Mouse (Mus musculus) heart, postnatal 0 days (tissue): ENCODE results near the gene Acsm5.

Source experiments
- CTCF ChIP-seq: IDR thresholded peaks from 2 replicates; pipeline ENCODE4 v1.5.1; 2016; ENCODE audit warnings: antibody characterized with exemption, control low read depth, low read depth
- EP300 ChIP-seq: IDR thresholded peaks from 2 replicates; pipeline ENCODE4 v1.6.1; 2016; ENCODE audit warnings: antibody characterized with exemption, low read depth

GRCm38 (mm10) chr7:119476500-119477389 lies 42.5 kb upstream of the Acsm5 start:
- TF ChIP-seq CTCF (no peak), EP300 (no peak)
